Mouse (Mus musculus) lung, embryonic 16.5 days (tissue): ENCODE data around the gene Tomm40. TPM values are rescaled to one million over a fixed set of nuclear protein-coding genes. Genes with fewer than 3 reads are reported as not detected.

Source experiments
- ATAC-seq: fragments of 200-750 bp; cut with Nextera tagmentation; 2 replicates; pipeline ENCODE4 v1.8.0; 2017; ENCODE audit warnings: low read depth, mild to moderate bottlenecking, moderate library complexity
- H3K27ac ChIP-seq: fragments of 300-500 bp; sonication (generic); 2 replicates; pipeline ENCODE4 v1.5.1; 2014; ENCODE audit warnings: mild to moderate bottlenecking, control low read depth, low read length
- H3K27me3 ChIP-seq: fragments of 300-500 bp; sonication (generic); 2 replicates; pipeline ENCODE4 v1.6.1; 2014; ENCODE audit warnings: low read depth, low read length, mixed read lengths; ENCODE audit not compliant: control insufficient read depth, insufficient read depth
- H3K36me3 ChIP-seq: fragments of 300-500 bp; sonication (generic); 2 replicates; pipeline ENCODE4 v1.6.1; 2014; ENCODE audit warnings: low read length; ENCODE audit not compliant: control insufficient read depth, insufficient read depth
- H3K4me1 ChIP-seq: fragments of 300-500 bp; sonication (generic); replicated peaks from 2 replicates; pipeline ENCODE4 v1.6.1; 2014; ENCODE audit warnings: low read length, mixed read lengths; ENCODE audit not compliant: control insufficient read depth, insufficient read depth
- H3K4me2 ChIP-seq: fragments of 300-500 bp; sonication (generic); 2 replicates; pipeline ENCODE4 v1.6.1; 2014; ENCODE audit warnings: low read depth, low read length, control low read depth
- H3K4me3 ChIP-seq: fragments of 300-500 bp; sonication (generic); 2 replicates; pipeline ENCODE4 v1.5.1; 2014; ENCODE audit warnings: mild to moderate bottlenecking, low read length, control low read depth
- H3K9ac ChIP-seq: fragments of 300-500 bp; sonication (generic); 2 replicates; pipeline ENCODE4 v1.6.1; 2014; ENCODE audit warnings: low read length, control low read depth
- H3K9me3 ChIP-seq: fragments of 300-500 bp; sonication (generic); 2 replicates; pipeline ENCODE4 v1.6.1; 2016; ENCODE audit warnings: low read length; ENCODE audit not compliant: control insufficient read depth
- WGBS: fragments of 180-500 bp; shearing (Covaris S2); extraction: QIAGEN DNeasy Blood & Tissue Kit; methylation state at CpG from one replicate; pipeline ENCODE4 v1.1.7; 2014; 5-methylcytosine and 5-hydroxymethylcytosine counted together
- polyA plus RNA-seq: library from polyadenylated mRNA; unstranded; fragments of >200 nt; fragmentation: Nextera tagmentation; extraction: Ambion mirVana; gene quantifications from 2 replicates; pipeline ENCODE4 v1.2.1, GENCODE M21; 2015

Tomm40 gene
- polyA plus RNA-seq, 1 experiment from 2014 or later = 87.4 TPM

GRCm38 (mm10) chr7:19746426-19747201, 31.4 kb upstream of the Tomm40 start:
- Histone ChIP-seq H3K27me3 (no peaks in the 10 kb centered on the region), H3K4me2 (peak overlapping the region; percentile 63), H3K4me3 (peak overlapping the region; percentile 79), H3K9ac (peak overlapping the region; percentile 93), H3K9me3 (no peaks in the 10 kb centered on the region), H3K27ac (peak overlapping the region; percentile 86; the same call in 1 of the 2 replicates), H3K4me1 (peaks cover 49% of the 10 kb centered on the region), H3K36me3 (0 out of 2 replicates have a peak, but pooled peaks cover 3% of the 10 kb centered on the region)
- ATAC-seq = no peak
- 25% methylated on average over 6 of the region's 6 CpGs for WGBS

- no peak for ATAC-seq
- Histone ChIP-seq H3K9ac (no peak overlapping the region), H3K4me3 (no peak overlapping the region), H3K36me3 (peaks cover 4% of the 10 kb centered on the region), H3K27ac (no peak overlapping the region), H3K4me2 (no peak overlapping the region), H3K27me3 (no peaks in the 10 kb centered on the region), H3K4me1 (peaks cover 52% of the 10 kb centered on the region), H3K9me3 (no peaks in the 10 kb centered on the region)
- WGBS = 75% methylated on average over 8 of the region's 10 CpGs
Observed at GRCm38 (mm10) chr7:19745971-19746370, 30.7 kb upstream of the Tomm40 start.

- Histone ChIP-seq H3K4me3 (no peak overlapping the region), H3K9me3 (no peaks in the 10 kb centered on the region), H3K9ac (peak overlapping the region; percentile 26; the same call in 1 of the 2 replicates), H3K27me3 (no peaks in the 10 kb centered on the region), H3K4me1 (peaks cover 46% of the 10 kb centered on the region), H3K27ac (peak overlapping the region; percentile 56), H3K4me2 (no peak overlapping the region), H3K36me3 (peaks cover 11% of the 10 kb centered on the region)
- ATAC-seq = 0 out of 2 replicates have a peak, but pooled peaks have one; percentile 3
- 50% methylated on average over 14 of the region's 14 CpGs for WGBS
Observed at GRCm38 (mm10) chr7:19744590-19745385, 29.6 kb upstream of the Tomm40 start.

GRCm38 (mm10) chr7:19743791-19744190, 28.6 kb upstream of the Tomm40 start:
- Histone ChIP-seq H3K4me3 (no peak overlapping the region), H3K27me3 (no peaks in the 10 kb centered on the region), H3K9me3 (no peaks in the 10 kb centered on the region), H3K27ac (no peak overlapping the region), H3K4me1 (peaks cover 46% of the 10 kb centered on the region), H3K36me3 (peaks cover 11% of the 10 kb centered on the region), H3K4me2 (no peak overlapping the region), H3K9ac (no peak overlapping the region)
- 71% methylated on average over 6 of the region's 6 CpGs for WGBS
- no peak for ATAC-seq

- Histone ChIP-seq H3K9ac (no peak overlapping the region), H3K27me3 (no peaks in the 10 kb centered on the region), H3K4me2 (no peak overlapping the region), H3K9me3 (no peaks in the 10 kb centered on the region), H3K27ac (no peak overlapping the region), H3K4me1 (peaks cover 39% of the 10 kb centered on the region), H3K36me3 (peaks cover 15% of the 10 kb centered on the region), H3K4me3 (no peak overlapping the region)
- no peak for ATAC-seq
- 36% methylated on average over 5 of the region's 5 CpGs for WGBS
Observed at GRCm38 (mm10) chr7:19742468-19742867, 27.2 kb upstream of the Tomm40 start.

GRCm38 (mm10) chr7:19741329-19742031, 26.2 kb upstream of the Tomm40 start:
- Histone ChIP-seq H3K36me3 (peaks cover 24% of the 10 kb centered on the region), H3K4me3 (no peak overlapping the region), H3K27me3 (no peaks in the 10 kb centered on the region), H3K4me1 (peaks cover 29% of the 10 kb centered on the region), H3K9me3 (no peaks in the 10 kb centered on the region), H3K9ac (no peak overlapping the region), H3K4me2 (no peak overlapping the region), H3K27ac (peak overlapping the region; percentile 30; the same call in 1 of the 2 replicates)
- ATAC-seq = peak; percentile 65
- 18% methylated on average over 8 of the region's 8 CpGs for WGBS

GRCm38 (mm10) chr7:19740269-19740668, 25.0 kb upstream of the Tomm40 start:
- Histone ChIP-seq H3K27ac (no peak overlapping the region), H3K36me3 (peaks cover 28% of the 10 kb centered on the region), H3K9me3 (no peaks in the 10 kb centered on the region), H3K9ac (no peak overlapping the region), H3K4me1 (peaks cover 25% of the 10 kb centered on the region), H3K4me3 (no peak overlapping the region), H3K4me2 (no peak overlapping the region), H3K27me3 (no peaks in the 10 kb centered on the region)
- WGBS = 85% methylated on average over 11 of the region's 11 CpGs
- ATAC-seq = no peak

- 85% methylated on average over 3 of the region's 3 CpGs for WGBS
- ATAC-seq = no peak
Observed at GRCm38 (mm10) chr7:19738771-19739170, 23.5 kb upstream of the Tomm40 start.

More at GRCm38 (mm10) chr7:19738771-19739170, 23.5 kb upstream of the Tomm40 start:
- no peaks in the 10 kb centered on the region for H3K9me3 ChIP-seq
- no peaks in the 10 kb centered on the region for H3K27me3 ChIP-seq
- peaks cover 18% of the 10 kb centered on the region for H3K4me1 ChIP-seq
- no peak overlapping the region for H3K4me2 ChIP-seq
- no peak overlapping the region for H3K4me3 ChIP-seq
- no peak overlapping the region for H3K9ac ChIP-seq
- no peak overlapping the region for H3K27ac ChIP-seq
- peaks cover 37% of the 10 kb centered on the region for H3K36me3 ChIP-seq
